Comparison of ENCODE assay signal across 18 mouse cellular contexts in the genomic region with DNA sequence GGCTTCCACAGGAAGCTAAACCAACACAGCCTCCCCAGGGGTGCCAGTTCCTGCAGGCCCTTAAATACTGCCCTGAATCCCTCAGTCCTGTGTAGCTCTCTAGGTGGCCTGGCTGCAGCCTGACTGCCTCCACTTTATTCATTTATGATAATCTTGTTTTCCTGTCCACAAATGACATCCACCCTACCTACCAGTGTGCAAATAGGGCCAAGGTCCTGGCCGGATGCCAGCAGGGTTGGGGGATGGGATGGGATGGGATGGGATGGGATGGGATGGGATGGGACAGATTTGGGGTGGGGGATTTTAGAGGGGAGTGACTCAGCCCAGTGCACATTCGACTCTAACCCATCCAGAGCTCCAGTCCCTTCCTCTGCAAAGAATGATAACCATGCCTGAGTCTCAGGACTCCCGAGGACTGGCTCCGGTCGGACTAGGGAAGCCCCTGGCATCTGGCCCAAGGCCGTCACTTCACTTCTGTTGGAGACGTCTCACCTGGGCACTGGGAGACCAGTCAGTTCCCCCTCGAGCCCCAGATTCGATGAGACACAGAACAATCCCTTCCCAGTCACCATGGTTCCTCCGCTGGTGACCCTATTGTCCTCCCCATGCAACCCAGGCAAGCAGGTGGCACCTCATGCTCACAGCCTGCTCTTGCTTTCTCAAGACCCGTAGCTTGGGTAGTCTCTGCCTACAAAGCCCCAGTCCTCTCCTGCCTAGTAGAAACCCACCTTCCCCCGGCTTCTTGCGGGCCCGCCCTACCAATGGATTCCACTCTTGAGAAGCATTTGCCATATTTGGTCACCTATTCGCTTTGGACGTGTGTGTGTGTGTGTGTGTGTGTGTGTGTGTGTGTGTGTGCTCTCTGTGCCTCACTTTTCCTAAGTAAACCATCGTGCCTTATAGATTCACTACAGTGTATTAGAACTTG. TPM values are rescaled to one million over a fixed set of nuclear protein-coding genes. Genes with fewer than 3 reads are reported as not detected.
DNase-seq lines count a peak whose midpoint lies in the region; ATAC-seq lines count a peak whose summit lies in the region.
"Had no signal": no experiment of that assay in that cellular context is flagged by ENCODE, and none has a peak within 500 bp of the region (broad histone marks: within the 10 kb centered on the region; RNA-seq: fewer than 3 reads in every experiment).

No protein-coding gene starts in this region.

- H3K4me2 ChIP-seq in limb, embryonic 12.5 days, result no peak overlapping the region
- H3K4me2 ChIP-seq in stomach, embryonic 14.5 days (replicated peaks; ENCODE audit: low read depth, low read length), result 0 out of 2 replicates have a peak overlapping the region, but pooled peaks have one; percentile 14
- H3K4me2 ChIP-seq: forebrain, embryonic 13.5 days; heart, embryonic 15.5 days; hindbrain, embryonic 12.5 days; neural tube, embryonic 13.5 days had no signal

- 72% methylated on average over 17 of the region's 17 CpGs for WGBS in limb, embryonic 12.5 days
- WGBS in limb, embryonic 10.5 days, result 75% methylated on average over 17 of the region's 17 CpGs
- WGBS in stomach, embryonic 14.5 days, result 45% methylated on average over 17 of the region's 17 CpGs

- H3K27me3 ChIP-seq in limb, embryonic 12.5 days, result no peaks in the 10 kb centered on the region
- H3K27me3 ChIP-seq in limb, embryonic 10.5 days (ENCODE audit: low read depth, poor library complexity, severe bottlenecking), result peaks cover 7% of the 10 kb centered on the region
- no peaks in the 10 kb centered on the region for H3K27me3 ChIP-seq in stomach, embryonic 14.5 days (ENCODE audit: control insufficient read depth, insufficient read depth, low read length)
- H3K27me3 ChIP-seq: forebrain, embryonic 13.5 days; heart, embryonic 15.5 days; hindbrain, embryonic 12.5 days; neural tube, embryonic 13.5 days had no signal

- DNase-seq in cerebellum, postnatal 10 days, result peak; percentile 50 to 55
- DNase-seq in cerebellum, adult 11 months, result no peak
- no peak for DNase-seq in limb, embryonic 10.5 days (ENCODE audit: low spot score)
- no peak for DNase-seq in ovary, postnatal 14 days (ENCODE audit: low spot score)
- DNase-seq in embryo, embryonic 11 days, result no peak
- DNase-seq: adrenal gland, postnatal 25 days; gastrocnemius, postnatal 10 days; retina, postnatal 1 day had no signal

- 0 out of 2 replicates have a peak overlapping the region, but pooled peaks have one; percentile 19 for H3K9ac ChIP-seq in limb, embryonic 12.5 days (replicated peaks)
- H3K9ac ChIP-seq in stomach, embryonic 14.5 days (replicated peaks; ENCODE audit: low read depth, low read length), result no peak overlapping the region
- H3K9ac ChIP-seq: forebrain, embryonic 13.5 days; heart, embryonic 15.5 days; hindbrain, embryonic 12.5 days; liver, embryonic 14.5 days had no signal

- H3K4me3 ChIP-seq in limb, embryonic 12.5 days (replicated peaks), result no peak overlapping the region
- no peak overlapping the region for H3K4me3 ChIP-seq in limb, embryonic 10.5 days
- H3K4me3 ChIP-seq in brown adipose tissue, adult 24 weeks (ENCODE audit: insufficient read depth, low read depth, low read length), result no peak overlapping the region
- H3K4me3 ChIP-seq in stomach, embryonic 14.5 days (ENCODE audit: low read depth, low read length), result no peak overlapping the region
- H3K4me3 ChIP-seq: forebrain, embryonic 13.5 days; heart, embryonic 15.5 days; hindbrain, embryonic 12.5 days; neural tube, embryonic 13.5 days had no signal

- no peak for ATAC-seq in limb, embryonic 12.5 days (ENCODE audit: insufficient number of reproducible peaks, insufficient read depth, low FRiP score, low TSS enrichment, low read depth)
- 0 out of 2 replicates have a peak, but pooled peaks have one; percentile 19 for ATAC-seq in stomach, embryonic 14.5 days (ENCODE audit: insufficient number of reproducible peaks, insufficient read depth, low FRiP score, low read depth)
- ATAC-seq: forebrain, embryonic 13.5 days had no signal

- peaks cover 33% of the 10 kb centered on the region for H3K4me1 ChIP-seq in limb, embryonic 12.5 days (replicated peaks)
- H3K4me1 ChIP-seq in limb, embryonic 10.5 days, result peaks cover 48% of the 10 kb centered on the region
- H3K4me1 ChIP-seq in brown adipose tissue, adult 24 weeks (ENCODE audit: control insufficient read depth, insufficient read depth, insufficient read length, low read length), result peaks cover 17% of the 10 kb centered on the region
- H3K4me1 ChIP-seq in stomach, embryonic 14.5 days (ENCODE audit: control insufficient read depth, insufficient read depth, low read length), result peaks cover 21% of the 10 kb centered on the region
- H3K4me1 ChIP-seq: forebrain, embryonic 13.5 days had no signal

- H3K9me3 ChIP-seq in limb, embryonic 12.5 days, result no peaks in the 10 kb centered on the region
- no peaks in the 10 kb centered on the region for H3K9me3 ChIP-seq in limb, embryonic 10.5 days (replicated peaks)
- H3K9me3 ChIP-seq in stomach, embryonic 14.5 days (ENCODE audit: control insufficient read depth, low read depth, low read length), result no peaks in the 10 kb centered on the region
- H3K9me3 ChIP-seq: forebrain, embryonic 13.5 days; heart, embryonic 15.5 days; hindbrain, embryonic 12.5 days; neural tube, embryonic 13.5 days had no signal

- no peak overlapping the region for H3K27ac ChIP-seq in limb, embryonic 12.5 days
- no peak overlapping the region for H3K27ac ChIP-seq in limb, embryonic 10.5 days
- H3K27ac ChIP-seq in brown adipose tissue, adult 24 weeks (replicated peaks; ENCODE audit: low read depth, low read length), result peak overlapping the region; percentile 79
- peak overlapping the region; percentile 86 for H3K27ac ChIP-seq in stomach, embryonic 14.5 days (ENCODE audit: low read length)
- H3K27ac ChIP-seq: forebrain, embryonic 13.5 days; heart, embryonic 15.5 days; hindbrain, embryonic 12.5 days; liver, embryonic 14.5 days; neural tube, embryonic 13.5 days had no signal

- H3K36me3 ChIP-seq in limb, embryonic 12.5 days, result no peaks in the 10 kb centered on the region
- H3K36me3 ChIP-seq in limb, embryonic 10.5 days, result no peaks in the 10 kb centered on the region
- H3K36me3 ChIP-seq in stomach, embryonic 14.5 days (ENCODE audit: control insufficient read depth, insufficient read depth, low read length), result no peaks in the 10 kb centered on the region
- H3K36me3 ChIP-seq: heart, embryonic 15.5 days; hindbrain, embryonic 12.5 days; neural tube, embryonic 13.5 days had no signal

RNA-seq across cellular contexts. Expression of gene Itga3, which starts 11.0 kb away (rescaled TPM):
- 7.7 and 7.9 TPM in 2 replicates for polyA plus RNA-seq in limb, embryonic 12.5 days (2016; fragmentation: Nextera tagmentation; extraction: Ambion mirVana)
- 10.2 and 11.1 TPM in 2 replicates for polyA plus RNA-seq in limb, embryonic 10.5 days (2016; fragmentation: Nextera tagmentation; extraction: Ambion mirVana)
- polyA plus RNA-seq in brown adipose tissue, adult 24 weeks (2012; ENCODE audit: insufficient read depth, insufficient read length, missing spikeins), result 2.5 and 5.0 TPM in 2 replicates
- polyA plus RNA-seq in stomach, embryonic 14.5 days (2014; fragmentation: Nextera tagmentation; extraction: Ambion mirVana), result 21.5 and 23.3 TPM in 2 replicates

RNA-seq across cellular contexts. Expression of gene Dlx3, which starts 32.4 kb away (rescaled TPM):
- polyA plus RNA-seq in limb, embryonic 12.5 days (2016; fragmentation: Nextera tagmentation; extraction: Ambion mirVana), result 8.4 and 9.9 TPM in 2 replicates
- 6.9 and 9.5 TPM in 2 replicates for polyA plus RNA-seq in limb, embryonic 10.5 days (2016; fragmentation: Nextera tagmentation; extraction: Ambion mirVana)
- polyA plus RNA-seq in brown adipose tissue, adult 24 weeks (2012; ENCODE audit: insufficient read depth, insufficient read length, missing spikeins), result not detected in 2 replicates
- 3.1 and 4.5 TPM in 2 replicates for polyA plus RNA-seq in stomach, embryonic 14.5 days (2014; fragmentation: Nextera tagmentation; extraction: Ambion mirVana)
- polyA plus RNA-seq: forebrain, embryonic 13.5 days; spleen, adult 2 months had no signal

RNA-seq across cellular contexts. Expression of gene Pdk2, which starts 46.4 kb away (rescaled TPM):
- polyA plus RNA-seq in limb, embryonic 12.5 days (2016; fragmentation: Nextera tagmentation; extraction: Ambion mirVana), result 21.9 and 22.4 TPM in 2 replicates
- polyA plus RNA-seq in limb, embryonic 10.5 days (2016; fragmentation: Nextera tagmentation; extraction: Ambion mirVana), result 9.8 and 21.2 TPM in 2 replicates
- polyA plus RNA-seq in brown adipose tissue, adult 24 weeks (2012; ENCODE audit: insufficient read depth, insufficient read length, missing spikeins), result 224 and 274 TPM in 2 replicates
- 34.1 and 35.8 TPM in 2 replicates for polyA plus RNA-seq in stomach, embryonic 14.5 days (2014; fragmentation: Nextera tagmentation; extraction: Ambion mirVana)

RNA-seq across cellular contexts. Expression of gene Dlx4, which starts 58.5 kb away (rescaled TPM):
- 1.4 and 1.9 TPM in 2 replicates for polyA plus RNA-seq in limb, embryonic 12.5 days (2016; fragmentation: Nextera tagmentation; extraction: Ambion mirVana)
- 0.85 and 1.9 TPM in 2 replicates for polyA plus RNA-seq in limb, embryonic 10.5 days (2016; fragmentation: Nextera tagmentation; extraction: Ambion mirVana)
- not detected in 2 replicates for polyA plus RNA-seq in brown adipose tissue, adult 24 weeks (2012; ENCODE audit: insufficient read depth, insufficient read length, missing spikeins)
- polyA plus RNA-seq in stomach, embryonic 14.5 days (2014; fragmentation: Nextera tagmentation; extraction: Ambion mirVana), result 0.46 and 0.52 TPM in 2 replicates
- polyA plus RNA-seq: forebrain, embryonic 13.5 days; kidney, embryonic 14.5 days; neural tube, embryonic 13.5 days; spleen, adult 2 months had no signal

Comparison
In these comparisons a context has a peak if more than half of its experiments do, and no peak if none do; other contexts are left out.
1. DNase-seq: peak in cerebellum, postnatal 10 days (2 of 2); none in cerebellum, adult 11 months (single experiment), limb, embryonic 10.5 days (single experiment), ovary, postnatal 14 days (single experiment) and embryo, embryonic 11 days (single experiment).
2. H3K27ac ChIP-seq: peak in brown adipose tissue, adult 24 weeks (single experiment) and stomach, embryonic 14.5 days (single experiment); none in limb, embryonic 12.5 days (single experiment) and limb, embryonic 10.5 days (single experiment).